Mouse (Mus musculus): ENCODE measurements around the gene Slx4.

GRCm38 (mm10) chr16:3964990-3965389 lies 38.6 kb downstream of the Slx4 start:
- TF ChIP-seq POLR2A (IDR thresholded peaks at IDR 0.05; ENCODE audit: insufficient read depth, low read length) (no peak), CTCF (IDR thresholded peaks at IDR 0.05; ENCODE audit: low read depth, low read length) (no peak)

Measured in ES-Bruce4 (cell line).